Mouse (Mus musculus) CH12.LX (cell line): ENCODE measurements around the gene Psma6. TPM values are rescaled to one million over a fixed set of nuclear protein-coding genes. Genes with fewer than 3 reads are reported as not detected.

ENCODE experiments used
- DNase-seq: peaks from one replicate; pipeline ENCODE4 v3.0.0-alpha.2; 2013; ENCODE audit errors: extremely low read depth
- H3K27ac ChIP-seq: 2 replicates; pipeline ENCODE4 v1.5.1; 2012; ENCODE audit warnings: low read depth, mild to moderate bottlenecking, control low read depth, moderate library complexity; ENCODE audit not compliant: insufficient read depth
- H3K27me3 ChIP-seq: replicated peaks from 2 replicates; pipeline ENCODE3; 2012; ENCODE audit warnings: inconsistent platforms
- H3K36me3 ChIP-seq, 2 experiments: replicated peaks in 1 of 2; 2 replicates each; pipeline versions ENCODE3 to v1.6.1; 2012; ENCODE audit warnings: inconsistent platforms in 1 of 2, low read length in 1 of 2, mild to moderate bottlenecking in 1 of 2, mixed read lengths in 1 of 2, moderate library complexity in 1 of 2; ENCODE audit not compliant: control insufficient read depth in 1 of 2, insufficient read depth in 1 of 2
- H3K4me1 ChIP-seq, 2 experiments: 2 replicates each; pipeline ENCODE4 v1.6.1; 2012; ENCODE audit warnings: inconsistent platforms in 1 of 2, moderate library complexity in 1 of 2; ENCODE audit not compliant: insufficient read depth in 2 of 2, control insufficient read depth in 1 of 2
- H3K4me2 ChIP-seq: 2 replicates; pipeline ENCODE4 v1.6.1; 2012; ENCODE audit warnings: low read depth, mild to moderate bottlenecking, control low read depth; ENCODE audit not compliant: poor library complexity, insufficient read depth, severe bottlenecking
- H3K4me3 ChIP-seq, 3 experiments: fragments of 150-350 bp in 1 of 3; sonication (generic) in 1 of 3; replicated peaks in 1 of 3; 2 replicates each; pipeline versions ENCODE3 to v1.5.1; 2011 to 2012; ENCODE audit warnings: low read depth in 2 of 3, low read length in 2 of 3, mild to moderate bottlenecking in 2 of 3, moderate library complexity in 2 of 3, control low read depth in 1 of 3, improper control_type of control experiment in 1 of 3, inconsistent platforms in 1 of 3, mixed read lengths in 1 of 3; ENCODE audit not compliant: poor library complexity in 1 of 3
- H3K79me2 ChIP-seq: replicated peaks from 2 replicates; pipeline ENCODE4 v1.6.1; 2012; ENCODE audit warnings: mild to moderate bottlenecking, moderate library complexity; ENCODE audit not compliant: control insufficient read depth, poor library complexity, insufficient read depth, severe bottlenecking; ENCODE audit errors: extremely low read depth
- H3K9ac ChIP-seq: 2 replicates; pipeline ENCODE4 v1.6.1; 2012; ENCODE audit warnings: low read depth, mild to moderate bottlenecking, control low read depth, moderate library complexity; ENCODE audit not compliant: insufficient read depth
- H3K9me3 ChIP-seq: replicated peaks from 2 replicates; pipeline ENCODE3; 2012; ENCODE audit warnings: low read length, inconsistent platforms, mixed read lengths
- E2F4 ChIP-seq: IDR thresholded peaks from 2 replicates; pipeline ENCODE4 v1.6.1; 2011; ENCODE audit warnings: low read depth, low read length, improper control_type of control experiment; ENCODE audit not compliant: insufficient replicate concordance
- ELF1 ChIP-seq: IDR thresholded peaks from 2 replicates; pipeline ENCODE4 v1.6.1; 2014; ENCODE audit warnings: low read depth, mild to moderate bottlenecking, inconsistent platforms, low read length, improper control_type of control experiment
- IRF4 ChIP-seq: IDR thresholded peaks from 2 replicates; pipeline ENCODE4 v1.6.1; 2014; ENCODE audit warnings: low read depth, mild to moderate bottlenecking, inconsistent platforms, low read length, improper control_type of control experiment
- KAT2A ChIP-seq: IDR thresholded peaks from 2 replicates; pipeline ENCODE4 v1.6.1; 2012; ENCODE audit warnings: low read length, improper control_type of control experiment, inconsistent platforms; ENCODE audit not compliant: insufficient replicate concordance
- MAZ ChIP-seq: IDR thresholded peaks from 2 replicates; pipeline ENCODE4 v1.6.1; 2012; ENCODE audit warnings: low read depth, mild to moderate bottlenecking, inconsistent platforms, low read length, improper control_type of control experiment, moderate library complexity
- MEF2A ChIP-seq: IDR thresholded peaks from 2 replicates; pipeline ENCODE4 v1.6.1; 2014; ENCODE audit warnings: low read depth, mild to moderate bottlenecking, inconsistent platforms, low read length, improper control_type of control experiment, borderline replicate concordance
- MYC ChIP-seq: IDR thresholded peaks from 2 replicates; pipeline ENCODE4 v1.6.1; 2011; ENCODE audit warnings: low read depth, mild to moderate bottlenecking, improper control_type of control experiment, low read length
- PAX5 ChIP-seq: IDR thresholded peaks from 2 replicates; pipeline ENCODE4 v1.6.1; 2012; ENCODE audit warnings: low read length, inconsistent platforms, mixed read lengths
- POLR2AphosphoS2 ChIP-seq: IDR thresholded peaks from 2 replicates; pipeline ENCODE4 v1.6.1; 2011; ENCODE audit warnings: low read depth, low read length, improper control_type of control experiment
- RCOR1 ChIP-seq: conservative IDR thresholded peaks from 2 replicates; pipeline ENCODE4 v1.6.1; 2012; ENCODE audit warnings: low read depth, mild to moderate bottlenecking, inconsistent platforms, low read length, improper control_type of control experiment
- TBP ChIP-seq: conservative IDR thresholded peaks from 2 replicates; pipeline ENCODE4 v1.6.1; 2011; ENCODE audit warnings: low read depth, low read length, improper control_type of control experiment
- TCF12 ChIP-seq: IDR thresholded peaks from 2 replicates; pipeline ENCODE4 v1.6.1; 2014; ENCODE audit warnings: low read depth, mild to moderate bottlenecking, inconsistent platforms, low read length, improper control_type of control experiment
- dilution Hi-C: fragments of 300-500 bp; cut with MboI; formaldehyde crosslinking; loops from 2 replicates; pipeline ENCODE4 v1.14.3; 2020; ENCODE audit warnings: low sequenced_read_pairs; ENCODE audit not compliant: extremely low pct_unique_long_range_greater_than_20kb, extremely low pct_ligation_motif_present
- in situ Hi-C: fragments of 300-500 bp; cut with MboI; formaldehyde crosslinking; loops from 3 replicates; pipeline ENCODE4 v1.14.3; 2019; ENCODE audit warnings: low sequenced_read_pairs, low pct_ligation_motif_present, low pct_unique_long_range_greater_than_20kb, mixed read lengths
- polyA plus RNA-seq: library from polyadenylated mRNA; unstranded; fragments of >175 nt; gene quantifications from 2 replicates; pipeline ENCODE4 v1.2.1, GENCODE M21; 2012; ENCODE audit warnings: low read depth; ENCODE audit not compliant: insufficient read length
- total RNA-seq, 2 experiments: library from RNA; depleted of rRNA; stranded (reverse); fragments of 300-350 nt in 1 of 2; fragments of >200 nt in 1 of 2; gene quantifications; 2 replicates each; pipeline ENCODE4 v1.2.3; 2012 to 2014

The Psma6 gene
- total and polyA plus RNA-seq, 3 experiments = 271 to 585 (median 307) TPM

DNA sequence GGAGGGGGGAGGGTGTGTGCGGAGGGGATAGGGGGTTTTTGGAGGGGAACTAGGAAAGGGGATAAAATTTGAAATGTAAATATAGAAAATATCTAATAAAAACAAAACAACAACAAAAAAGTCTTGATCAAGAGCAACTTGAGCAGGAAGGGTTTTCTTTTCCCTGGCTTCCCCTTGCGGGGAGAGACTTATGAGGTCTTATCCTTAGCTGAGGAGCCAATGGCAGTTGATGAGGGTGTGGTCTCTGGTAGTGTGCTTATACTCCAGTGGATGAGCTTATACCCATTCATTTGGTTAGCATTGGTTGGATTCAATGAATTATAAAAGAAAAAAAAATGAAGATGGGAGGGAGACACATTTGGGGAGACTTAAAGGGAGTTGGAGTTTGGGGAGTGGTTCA, 65.0 kb downstream of the Psma6 start:
- H3K9ac ChIP-seq = peak overlapping the region; percentile 85; the same call in 1 of the 2 replicates
- no peak for TF ChIP-seq RCOR1
- TF ChIP-seq POLR2AphosphoS2 = no peak
- TF ChIP-seq TBP = 0 out of 2 replicates have a peak, but pooled peaks have one; percentile 58
- TF ChIP-seq IRF4 = no peak
- DNase-seq = no peak
- peaks cover 39 to 93% of the 10 kb centered on the region in 2 experiments for H3K4me1 ChIP-seq
- peak overlapping the region; percentile 99 for H3K27ac ChIP-seq
- no peaks in the 10 kb centered on the region for H3K9me3 ChIP-seq
- no peaks in the 10 kb centered on the region; the same call in 1 of the 2 replicates for H3K79me2 ChIP-seq
- dilution Hi-C loops = no loop called here
- in situ Hi-C loops = no loop called here
- H3K4me2 ChIP-seq = peak overlapping the region; percentile 83; the same call in 1 of the 2 replicates
- no peaks in the 10 kb centered on the region for H3K27me3 ChIP-seq
- H3K36me3 ChIP-seq = no peaks in the 10 kb centered on the region
- no peak overlapping the region for H3K4me3 ChIP-seq

DNA sequence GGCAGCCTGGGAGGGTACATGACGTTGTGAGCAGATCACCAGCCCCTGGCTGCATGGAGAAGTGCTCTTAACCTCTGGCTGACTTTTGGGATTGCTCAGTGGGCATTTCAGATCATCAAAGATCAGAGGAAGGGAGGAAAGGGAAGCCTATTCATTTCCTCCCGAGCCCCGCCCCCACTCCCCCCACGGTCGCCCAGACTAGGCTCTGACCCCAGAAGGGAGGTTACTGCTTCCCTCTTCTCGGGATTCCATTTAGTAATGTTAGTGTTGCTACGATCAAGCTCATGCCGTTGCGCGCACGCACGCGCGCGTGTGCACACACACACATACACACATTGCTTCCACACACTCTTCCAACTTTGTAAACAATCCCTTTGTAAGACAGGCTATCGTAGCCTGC, 66.4 kb downstream of the Psma6 start:
- H3K9ac ChIP-seq = no peak overlapping the region
- peak overlapping the region; percentile 13; the same call in 1 of the 2 replicates for H3K27ac ChIP-seq
- no peaks in the 10 kb centered on the region for H3K27me3 ChIP-seq
- H3K4me1 ChIP-seq = peaks cover 33 to 80% of the 10 kb centered on the region in 2 experiments
- peak overlapping the region in 1 of 3 experiments; percentile 9 for H3K4me3 ChIP-seq
- no peak overlapping the region for H3K4me2 ChIP-seq
- TF ChIP-seq TCF12 (0 out of 2 replicates have a peak, but pooled peaks have one; percentile 3), PAX5 (no peak), MAZ (no peak), KAT2A (no peak), ELF1 (no peak)
- no peaks in the 10 kb centered on the region for H3K36me3 ChIP-seq
- no peaks in the 10 kb centered on the region for H3K9me3 ChIP-seq
- dilution Hi-C loops = no loop called here
- no peaks in the 10 kb centered on the region; the same call in 1 of the 2 replicates for H3K79me2 ChIP-seq
- no peak for DNase-seq
- in situ Hi-C loops = no loop called here

DNA sequence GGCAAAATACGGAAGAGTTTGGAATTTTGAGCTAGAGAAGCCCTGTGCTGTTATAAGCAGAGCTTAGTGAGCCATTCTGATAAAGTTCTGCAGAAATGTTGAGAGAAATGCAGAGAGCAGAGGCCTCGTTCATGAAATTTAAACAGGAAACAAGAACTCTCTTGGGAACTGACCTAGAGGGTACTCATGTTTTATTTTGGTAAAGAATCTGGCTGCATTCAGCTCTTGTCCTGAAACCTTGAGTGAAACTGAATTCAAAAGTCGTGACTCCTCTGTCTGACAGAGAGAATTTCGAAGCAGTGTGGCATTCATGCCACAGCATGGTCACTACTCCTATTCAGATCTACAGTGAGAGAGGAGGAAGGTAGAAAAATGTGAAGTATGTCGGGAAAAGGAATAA, 68.8 kb downstream of the Psma6 start:
- Histone ChIP-seq H3K4me2 (peak overlapping the region; percentile 11), H3K4me1 (peaks cover 33 to 77% of the 10 kb centered on the region in 2 experiments), H3K27me3 (no peaks in the 10 kb centered on the region), H3K79me2 (no peaks in the 10 kb centered on the region; the same call in 1 of the 2 replicates), H3K9ac (peak overlapping the region; percentile 49), H3K36me3 (no peaks in the 10 kb centered on the region), H3K9me3 (no peaks in the 10 kb centered on the region), H3K4me3 (no peak overlapping the region), H3K27ac (peak overlapping the region; percentile 75; the same call in 1 of the 2 replicates)
- DNase-seq = no peak
- TF ChIP-seq E2F4 = no peak
- peak; percentile 53; the same call in 1 of the 2 replicates for TF ChIP-seq MYC
- TF ChIP-seq MEF2A = peak; percentile 56; the same call in 1 of the 2 replicates
- TF ChIP-seq PAX5 = no peak
- dilution Hi-C loops (no loop called here), in situ Hi-C loops (no loop called here)
